Mouse (Mus musculus): ENCODE measurements around the gene Slc7a5. TPM values are rescaled to one million over a fixed set of nuclear protein-coding genes. Genes with fewer than 3 reads are reported as not detected.

Gene Slc7a5
- total RNA-seq (2021) = 10 to 100 TPM; 53.0 to 54.4 TPM
- long read RNA-seq, experiment 1, transcript Slc7a5-201 (10 exons, 3,517 nt) = major isoform, 68 of 87 reads
- long read RNA-seq, experiment 1, partial matches to known transcripts = 2 of 87 reads
- long read RNA-seq, experiment 1, other reads (novel, unspliced or antisense) = 17 of 87 reads
- long read RNA-seq, experiment 2, transcript Slc7a5-201 (10 exons, 3,517 nt) = major isoform, 26 of 31 reads
- long read RNA-seq, experiment 2, partial matches to known transcripts = 0 of 31 reads
- long read RNA-seq, experiment 2, other reads (novel, unspliced or antisense) = 5 of 31 reads

GRCm38 (mm10) chr8:121907587-121908248 lies at the start of gene Slc7a5:
TSS of gene Slc7a5 (minus strand) at chr8:121907694.
- DNase-seq (ENCODE audit: low spot score in 2 of 2) = peak; percentile 94 to 95

- DNase-seq (ENCODE audit: low spot score in 2 of 2) = no peak
These were observed 48.5 kb upstream of the Slc7a5 start for GRCm38 (mm10) chr8:121955825-121956500.

GRCm38 (mm10) chr8:121954981-121955555 lies 47.6 kb upstream of the Slc7a5 start:
- DNase-seq (ENCODE audit: low spot score in 2 of 2) = no peak

GRCm38 (mm10) chr8:121953821-121954545 lies 46.5 kb upstream of the Slc7a5 start:
- no peak for DNase-seq (ENCODE audit: low spot score in 2 of 2)

GRCm38 (mm10) chr8:121952800-121953199 lies 45.3 kb upstream of the Slc7a5 start:
- no peak for DNase-seq (ENCODE audit: low spot score in 2 of 2)

- DNase-seq (ENCODE audit: low spot score in 2 of 2) = no peak
These were observed 44.6 kb upstream of the Slc7a5 start for GRCm38 (mm10) chr8:121952122-121952521.

GRCm38 (mm10) chr8:121951656-121952009 lies 44.1 kb upstream of the Slc7a5 start:
- no peak for DNase-seq (ENCODE audit: low spot score in 2 of 2)

- DNase-seq (ENCODE audit: low spot score in 2 of 2) = peak; percentile 39 to 51
These were observed 43.5 kb upstream of the Slc7a5 start for GRCm38 (mm10) chr8:121950749-121951655.

GRCm38 (mm10) chr8:121949941-121950748 lies 42.7 kb upstream of the Slc7a5 start:
- DNase-seq (ENCODE audit: low spot score in 2 of 2) = peak; percentile 96 to 98

- DNase-seq (ENCODE audit: low spot score in 2 of 2) = no peak
These were observed 41.8 kb upstream of the Slc7a5 start, which contains the start of gene Banp for GRCm38 (mm10) chr8:121949222-121949800. TSS of gene Banp (plus strand) at chr8:121949750.

GRCm38 (mm10) chr8:121948321-121949145 lies 41.0 kb upstream of the Slc7a5 start:
- no peak for DNase-seq (ENCODE audit: low spot score in 2 of 2)

- DNase-seq (ENCODE audit: low spot score in 2 of 2) = peak; percentile 42 to 58
These were observed 40.3 kb upstream of the Slc7a5 start for GRCm38 (mm10) chr8:121947753-121948141.

GRCm38 (mm10) chr8:121947047-121947752 lies 39.7 kb upstream of the Slc7a5 start:
- no peak for DNase-seq (ENCODE audit: low spot score in 2 of 2)

GRCm38 (mm10) chr8:121946351-121946750 lies 38.9 kb upstream of the Slc7a5 start:
- DNase-seq (ENCODE audit: low spot score in 2 of 2) = no peak

GRCm38 (mm10) chr8:121944831-121945230 lies 37.3 kb upstream of the Slc7a5 start, which contains the start of gene Car5a:
TSS of gene Car5a (minus strand) at chr8:121944904.
- no peak for DNase-seq (ENCODE audit: low spot score in 2 of 2)

GRCm38 (mm10) chr8:121943716-121944115 lies 36.2 kb upstream of the Slc7a5 start:
- no peak for DNase-seq (ENCODE audit: low spot score in 2 of 2)

- no peak for DNase-seq (ENCODE audit: low spot score in 2 of 2)
These were observed 35.6 kb upstream of the Slc7a5 start for GRCm38 (mm10) chr8:121943057-121943540.

Data from left cerebral cortex, adult 18-20 months (tissue).